Mouse (Mus musculus): ENCODE data around the gene Zfp341.

DNA sequence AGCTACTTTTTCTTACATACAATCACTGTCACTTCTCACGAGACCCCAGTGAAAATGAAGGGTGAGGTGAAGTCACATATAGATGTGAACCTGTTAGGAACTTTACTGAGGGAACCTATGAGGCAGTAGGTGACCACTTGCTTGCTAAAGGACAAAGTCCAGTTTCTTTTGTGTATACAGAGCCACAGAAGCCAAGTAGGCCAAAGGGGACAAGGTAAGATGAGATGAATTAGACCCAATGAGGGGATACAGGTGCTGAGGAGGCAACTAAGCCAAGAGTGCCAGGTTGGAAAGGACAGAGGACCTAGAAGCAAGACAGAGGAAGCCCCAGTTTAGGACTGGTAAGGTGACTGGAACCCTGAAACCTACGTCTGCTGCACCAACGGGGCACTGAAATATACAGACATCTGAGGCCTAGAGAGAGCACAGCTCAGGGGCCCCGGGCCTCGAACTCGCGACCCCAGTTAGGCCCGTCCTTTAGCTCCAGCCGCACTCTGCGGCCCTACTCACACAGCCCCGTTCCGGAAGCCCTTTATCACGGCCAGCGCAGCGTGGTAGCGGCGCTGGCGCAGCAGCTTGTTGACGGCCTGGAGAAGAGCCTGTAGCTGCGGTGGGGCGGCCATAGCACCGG lies 10.0 kb upstream of the Zfp341 start:
- TF ChIP-seq CTCF (IDR thresholded peaks at IDR 0.05) = no peak
- no peak for TF ChIP-seq POLR2A (IDR thresholded peaks at IDR 0.05; ENCODE audit: insufficient read depth, low read depth, low read length)
- no peak for TF ChIP-seq EP300 (IDR thresholded peaks at IDR 0.05; ENCODE audit: insufficient read depth, low read depth, low read length)
